Mouse (Mus musculus): ENCODE results near the gene Gm5148. TPM values are rescaled to one million over a fixed set of nuclear protein-coding genes. Genes with fewer than 3 reads are reported as not detected.
A peak's percentile ranks its signal among the peaks of the same experiment; 100 is the strongest.

The Gm5148 gene
- polyA plus RNA-seq, 1 experiment: not detected

DNA sequence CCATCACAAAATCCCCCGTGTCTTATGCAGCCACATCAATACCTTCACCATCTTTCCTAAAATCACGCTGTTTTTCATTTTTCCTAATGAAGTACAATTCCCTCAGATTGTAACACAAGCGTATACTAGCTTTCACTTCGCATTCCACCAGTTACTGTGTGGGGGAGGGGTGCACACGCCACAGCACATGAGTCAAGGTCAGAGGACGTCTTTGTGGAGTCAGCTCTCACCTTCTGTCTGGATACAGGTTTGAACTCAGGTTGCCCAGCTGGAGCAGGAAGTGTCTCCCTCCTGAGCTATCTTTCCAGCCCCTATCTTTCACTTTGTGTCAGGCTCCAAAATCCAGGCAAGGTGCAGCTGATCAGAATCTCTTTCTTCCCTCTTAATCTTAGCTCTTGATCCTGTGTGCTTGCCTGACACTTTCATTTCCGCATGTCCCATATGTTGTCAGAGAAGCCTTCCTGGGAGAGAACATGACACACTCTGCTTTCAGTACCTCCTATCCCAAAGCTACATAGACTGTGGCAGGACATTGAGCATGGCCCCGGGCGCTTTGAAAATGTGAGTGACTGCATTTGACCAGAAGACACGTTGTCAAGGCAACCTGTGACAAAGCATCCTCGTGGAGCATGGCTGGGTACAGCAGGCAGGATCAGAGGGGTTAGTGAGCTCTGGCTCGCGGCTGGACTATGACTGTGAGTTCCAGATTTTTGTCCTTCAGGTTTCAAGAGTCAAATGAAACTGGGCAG, 50.6 kb downstream of the Gm5148 start:
- H3K4me3 ChIP-seq (replicated peaks): no peak overlapping the region
- H3K4me1 ChIP-seq: peaks cover 54% of the 10 kb centered on the region
- H3K36me3 ChIP-seq (replicated peaks; ENCODE audit: low read length): peaks cover 5% of the 10 kb centered on the region
- H3K27me3 ChIP-seq (replicated peaks): peaks cover 21% of the 10 kb centered on the region
- H3K9me3 ChIP-seq: peaks cover 4% of the 10 kb centered on the region
- TF ChIP-seq GATA1 (IDR thresholded peaks at IDR 0.05; ENCODE audit: borderline replicate concordance, low read length): no peak
- no peak for TF ChIP-seq FLI1 (IDR thresholded peaks at IDR 0.05; ENCODE audit: low read length)

DNA sequence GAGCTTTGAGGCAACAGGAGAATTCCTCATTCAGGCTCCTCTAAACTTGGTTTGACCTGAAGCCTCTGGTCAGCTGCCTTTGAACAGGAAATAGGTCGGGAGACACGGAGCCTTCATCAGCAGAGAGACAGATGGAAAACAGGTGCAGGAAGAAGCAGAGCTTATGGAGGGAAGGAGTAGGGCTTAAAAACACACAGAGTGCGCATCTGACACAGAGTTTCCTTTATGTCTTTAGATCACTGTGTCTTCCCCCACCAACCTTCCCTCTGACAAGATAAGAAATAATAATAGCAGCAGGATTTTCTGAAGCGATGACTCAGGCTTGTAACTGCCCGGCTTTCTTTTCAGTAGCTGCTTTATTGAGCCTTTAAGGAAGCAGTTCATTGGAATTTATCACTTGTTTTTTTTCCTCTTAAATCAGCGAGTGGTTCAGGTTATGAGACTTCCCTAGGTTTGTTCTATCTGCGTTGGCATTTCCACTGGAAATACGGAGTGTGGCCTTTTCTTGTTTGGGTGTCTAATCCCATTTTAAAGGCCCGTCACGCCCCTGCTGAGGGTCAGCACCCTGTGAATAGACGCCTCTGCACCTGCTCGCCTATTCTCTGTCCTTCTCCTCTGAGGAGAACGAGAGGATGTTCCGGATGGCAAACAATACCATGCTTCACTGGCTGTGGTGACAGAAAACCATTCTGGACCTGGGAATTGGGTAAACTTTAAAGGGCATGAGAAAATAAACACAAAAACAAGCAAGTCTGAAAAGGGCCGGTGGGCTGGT, 51.8 kb downstream of the Gm5148 start:
- Histone ChIP-seq H3K4me3 (replicated peaks) (peak overlapping the region; percentile 76), H3K27me3 (replicated peaks) (peaks cover 21% of the 10 kb centered on the region), H3K36me3 (replicated peaks; ENCODE audit: low read length) (peaks cover 6% of the 10 kb centered on the region), H3K4me1 (peaks cover 63% of the 10 kb centered on the region), H3K9me3 (peaks cover 6% of the 10 kb centered on the region)
- TF ChIP-seq GATA1 (IDR thresholded peaks at IDR 0.05; ENCODE audit: borderline replicate concordance, low read length): no peak
- TF ChIP-seq FLI1 (IDR thresholded peaks at IDR 0.05; ENCODE audit: low read length): no peak

DNA sequence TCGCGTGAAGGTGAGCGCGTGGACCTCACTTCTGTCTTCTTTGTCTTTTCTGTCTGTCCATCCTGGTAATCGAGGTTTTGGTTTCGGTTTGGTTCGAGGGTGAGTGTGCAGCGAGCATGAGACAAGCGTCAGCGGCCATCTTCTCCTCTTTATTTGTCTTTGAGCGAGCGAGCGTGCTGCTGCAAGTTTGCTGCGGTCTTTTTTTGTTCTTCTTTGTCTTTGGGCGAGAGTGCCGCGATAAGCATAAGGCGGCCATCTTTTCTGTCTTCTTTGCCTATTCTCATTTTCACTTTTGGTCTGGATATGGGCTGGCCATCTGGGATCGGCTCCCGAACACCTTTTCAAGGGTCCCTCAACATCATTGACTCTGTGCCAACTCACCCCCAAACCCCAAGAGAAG, 55.2 kb downstream of the Gm5148 start:
- Histone ChIP-seq H3K4me1 (peaks cover 79% of the 10 kb centered on the region), H3K9me3 (peaks cover 10% of the 10 kb centered on the region), H3K27me3 (replicated peaks) (peaks cover 4% of the 10 kb centered on the region), H3K36me3 (replicated peaks; ENCODE audit: low read length) (peaks cover 13% of the 10 kb centered on the region), H3K4me3 (replicated peaks) (no peak overlapping the region)
- TF ChIP-seq FLI1 (IDR thresholded peaks at IDR 0.05; ENCODE audit: low read length) (no peak), GATA1 (IDR thresholded peaks at IDR 0.05; ENCODE audit: borderline replicate concordance, low read length) (no peak)

DNA sequence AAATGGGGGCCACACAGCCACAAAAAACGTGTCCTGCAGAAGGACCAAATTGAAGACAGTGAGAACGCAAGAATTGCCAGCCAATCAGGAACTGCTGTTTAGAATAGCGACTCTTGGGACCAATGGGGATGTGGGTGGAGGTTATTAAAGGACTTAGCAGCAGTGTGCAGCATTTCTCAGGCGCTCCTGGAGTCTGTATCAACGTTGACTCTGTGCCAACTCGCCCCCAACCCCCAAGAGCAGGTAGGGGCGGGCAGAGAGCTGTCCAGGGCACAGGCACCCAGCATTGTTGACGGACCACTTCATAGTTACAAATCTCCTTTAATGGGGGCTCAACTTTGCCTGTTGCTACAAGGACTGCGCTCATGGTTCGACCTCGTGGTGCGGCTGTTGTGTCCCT, 55.6 kb downstream of the Gm5148 start:
- TF ChIP-seq GATA1 (IDR thresholded peaks at IDR 0.05; ENCODE audit: borderline replicate concordance, low read length) (no peak), FLI1 (IDR thresholded peaks at IDR 0.05; ENCODE audit: low read length) (no peak)
- Histone ChIP-seq H3K36me3 (replicated peaks; ENCODE audit: low read length) (peaks cover 13% of the 10 kb centered on the region), H3K4me3 (replicated peaks) (no peak overlapping the region), H3K4me1 (peaks cover 77% of the 10 kb centered on the region), H3K9me3 (peaks cover 10% of the 10 kb centered on the region), H3K27me3 (replicated peaks) (peaks cover under 1% of the 10 kb centered on the region)

DNA sequence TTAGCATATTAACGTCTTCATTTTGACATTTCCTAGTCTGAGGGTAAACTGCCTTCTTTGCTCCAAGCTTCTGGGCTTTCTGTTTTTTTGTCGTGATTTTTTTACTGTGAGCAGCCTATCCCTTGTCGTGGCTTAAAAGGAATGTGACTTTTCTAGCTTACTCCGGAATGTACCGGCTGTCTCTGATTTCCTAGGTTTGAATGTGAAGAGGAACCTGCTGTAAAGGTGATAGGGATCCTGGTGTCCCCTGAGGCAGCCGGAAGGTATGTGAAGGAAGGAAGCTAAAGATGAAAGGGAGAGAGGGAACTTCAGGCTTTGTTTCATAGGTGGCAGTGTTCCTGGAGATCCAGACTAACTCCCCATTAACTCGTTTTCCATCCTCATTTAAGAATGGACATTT, 56.6 kb downstream of the Gm5148 start:
- Histone ChIP-seq H3K4me1 (peaks cover 77% of the 10 kb centered on the region), H3K4me3 (replicated peaks) (no peak overlapping the region), H3K9me3 (peaks cover 10% of the 10 kb centered on the region), H3K36me3 (replicated peaks; ENCODE audit: low read length) (peaks cover 13% of the 10 kb centered on the region), H3K27me3 (replicated peaks) (no peaks in the 10 kb centered on the region)
- TF ChIP-seq GATA1 (IDR thresholded peaks at IDR 0.05; ENCODE audit: borderline replicate concordance, low read length): no peak
- TF ChIP-seq FLI1 (IDR thresholded peaks at IDR 0.05; ENCODE audit: low read length): no peak

DNA sequence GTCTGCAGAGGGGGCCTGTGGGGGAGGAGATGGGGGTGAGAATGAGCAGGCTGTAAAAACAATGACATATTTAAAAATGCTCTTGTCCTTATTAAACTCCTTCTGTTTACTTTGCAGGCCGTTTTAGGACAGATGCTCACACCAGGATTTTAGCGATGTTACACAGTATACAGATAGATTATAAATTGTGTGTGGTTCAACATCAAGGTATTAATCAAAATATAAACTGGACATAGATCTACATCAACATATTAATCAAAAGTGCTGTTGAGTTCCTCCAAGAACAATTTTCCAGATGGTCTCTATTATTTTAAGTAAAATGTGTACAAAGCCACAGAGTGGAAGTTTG, 57.2 kb downstream of the Gm5148 start:
- Histone ChIP-seq H3K4me3 (replicated peaks) (peak overlapping the region; percentile 57), H3K4me1 (peaks cover 73% of the 10 kb centered on the region), H3K9me3 (peaks cover 10% of the 10 kb centered on the region), H3K27me3 (replicated peaks) (no peaks in the 10 kb centered on the region), H3K36me3 (replicated peaks; ENCODE audit: low read length) (peaks cover 13% of the 10 kb centered on the region)
- no peak for TF ChIP-seq GATA1 (IDR thresholded peaks at IDR 0.05; ENCODE audit: borderline replicate concordance, low read length)
- TF ChIP-seq FLI1 (IDR thresholded peaks at IDR 0.05; ENCODE audit: low read length): no peak

DNA sequence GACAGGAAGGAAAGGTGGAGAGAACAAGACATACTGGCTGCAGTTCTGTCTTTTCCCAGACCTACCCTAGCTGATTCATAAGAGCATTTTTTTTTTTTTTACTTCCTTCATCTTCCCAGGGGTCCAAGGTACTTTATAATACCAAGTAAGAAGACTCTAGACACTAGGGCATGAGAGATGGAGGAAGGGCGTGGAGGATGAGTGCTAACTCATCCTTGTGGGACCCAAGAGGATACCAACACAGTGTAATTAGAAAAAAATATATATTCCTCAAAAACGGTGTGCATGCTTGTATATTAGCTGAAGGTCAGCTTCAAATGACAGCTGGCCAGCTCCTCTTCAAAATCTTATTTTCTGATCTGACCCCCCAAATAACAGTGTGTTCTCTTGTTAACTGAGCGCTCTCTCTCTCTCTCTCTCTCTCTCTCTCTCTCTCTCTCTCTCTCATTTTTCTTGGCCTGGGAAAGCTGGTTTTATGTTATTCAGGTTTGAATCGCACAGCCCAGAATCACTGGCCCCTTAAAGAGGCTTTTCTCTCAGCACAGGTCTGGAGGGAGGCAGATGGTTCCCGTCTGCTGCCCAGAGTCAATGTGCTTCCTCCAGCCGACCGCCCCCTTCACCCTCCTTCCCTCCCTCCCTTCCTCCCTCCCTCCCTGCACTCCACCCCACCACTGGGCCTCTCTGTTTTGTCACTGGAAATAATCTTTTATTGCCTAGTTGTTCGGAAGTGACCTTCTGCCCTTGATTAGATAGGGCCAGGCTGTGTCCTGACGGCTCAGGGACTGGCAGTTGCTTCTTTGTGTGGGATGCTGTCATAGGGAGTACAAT, 57.8 kb downstream of the Gm5148 start:
- Histone ChIP-seq H3K27me3 (replicated peaks) (no peaks in the 10 kb centered on the region), H3K36me3 (replicated peaks; ENCODE audit: low read length) (peaks cover 13% of the 10 kb centered on the region), H3K9me3 (peaks cover 10% of the 10 kb centered on the region), H3K4me3 (replicated peaks) (peak overlapping the region; percentile 78), H3K4me1 (peaks cover 68% of the 10 kb centered on the region)
- TF ChIP-seq FLI1 (IDR thresholded peaks at IDR 0.05; ENCODE audit: low read length) (no peak), GATA1 (IDR thresholded peaks at IDR 0.05; ENCODE audit: borderline replicate concordance, low read length) (peak; percentile 60; the same call in 1 of the 3 replicates)

Other genes with a start within 250 kb of the Gm5148 start
- gene Spry1, start 84.5 kb downstream of the Gm5148 start, polyA plus RNA-seq (2012; ENCODE audit: insufficient read depth, low replicate concordance): 7.7 and 11.5 TPM in 2 replicates